Mouse (Mus musculus): Measurements from ENCODE around the gene Epo. TPM values are rescaled to one million over a fixed set of nuclear protein-coding genes. Genes with fewer than 3 reads are reported as not detected.

Epo gene
- total RNA-seq, 2 experiments from 2014 or later, result not detected

DNA sequence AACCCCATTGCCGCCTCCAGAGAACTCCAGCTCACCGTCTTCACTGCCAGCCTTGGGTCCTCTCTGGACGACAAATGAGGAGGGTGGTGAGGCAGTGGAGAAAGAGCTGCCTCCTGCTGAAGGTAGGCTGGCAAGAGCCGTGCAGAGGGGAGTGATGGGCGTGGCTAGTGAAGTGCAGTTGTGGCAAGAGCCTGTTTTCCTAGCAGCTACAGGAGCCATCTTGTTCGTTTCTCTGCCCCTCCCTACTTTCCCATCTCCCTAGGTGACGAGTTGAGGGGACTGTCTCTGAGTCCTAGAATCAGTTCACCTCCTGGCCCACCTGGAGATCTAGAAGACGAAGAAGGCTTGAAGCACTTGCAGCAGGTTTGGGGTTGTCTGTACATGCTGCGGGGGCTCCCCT, 11.2 kb downstream of the Epo start:
- no peak for DNase-seq (ENCODE audit: low spot score in 2 of 2)

DNA sequence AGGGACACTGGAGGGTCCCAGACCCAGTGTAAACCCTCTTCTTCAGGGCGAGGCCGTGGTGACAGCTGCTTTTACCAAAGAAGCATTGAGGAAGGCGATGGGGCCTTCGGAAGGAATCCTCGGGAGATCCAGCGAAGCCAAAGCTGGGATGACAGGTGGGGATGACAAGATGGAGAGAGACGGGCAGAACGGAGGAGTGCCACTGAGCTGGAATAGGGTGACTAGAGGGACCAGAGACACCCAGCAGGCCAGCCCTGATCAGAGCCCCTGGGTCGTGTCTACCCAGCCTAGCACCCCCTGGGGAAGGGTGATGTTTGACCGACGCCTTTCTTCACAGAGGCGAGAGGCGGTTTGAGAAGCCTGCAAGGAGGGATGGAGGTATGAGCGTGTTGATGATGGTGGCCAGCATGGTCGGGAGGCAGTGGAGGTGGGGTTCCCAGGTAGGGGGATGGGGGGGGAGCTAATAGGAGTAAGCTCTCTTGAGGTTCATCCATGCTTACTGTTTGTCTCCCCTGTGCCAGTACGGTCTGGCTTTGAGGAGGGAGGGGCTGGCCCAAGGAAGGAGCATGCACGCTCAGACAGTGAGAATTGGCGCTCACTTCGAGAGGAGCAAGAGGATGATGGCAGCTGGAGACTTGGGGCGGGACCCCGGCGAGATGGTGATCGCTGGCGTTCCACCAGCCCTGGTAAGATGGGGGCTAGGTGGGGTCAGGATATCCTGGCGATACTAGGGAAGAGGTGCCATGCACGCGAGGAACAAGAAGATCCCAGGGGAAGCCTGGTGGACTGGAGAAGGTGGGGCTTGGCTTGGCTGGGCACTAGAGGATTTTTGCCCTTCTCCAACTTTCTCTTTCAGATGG, 13.1 kb downstream of the Epo start:
- DNase-seq (ENCODE audit: low spot score in 2 of 2), result no peak

DNA sequence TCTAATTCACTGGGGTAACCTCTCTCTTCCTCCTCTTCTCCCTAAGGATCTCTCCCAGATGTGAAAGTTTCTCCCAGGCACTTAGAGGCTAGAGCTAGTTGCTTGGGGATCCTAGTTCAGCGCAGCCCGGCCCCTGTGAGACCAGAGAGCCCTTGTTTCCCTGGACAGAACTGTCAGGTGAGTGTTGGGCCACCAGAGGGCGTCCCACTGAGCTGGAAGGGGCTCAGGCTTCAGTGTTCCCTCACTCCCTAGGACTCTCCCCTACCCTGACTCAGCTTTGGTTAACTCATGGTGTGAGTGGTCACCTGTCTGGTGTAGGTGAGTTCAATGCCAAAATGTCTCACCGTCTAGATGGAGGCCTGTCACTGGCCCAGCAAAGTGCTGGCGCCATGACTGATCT, 14.6 kb downstream of the Epo start, which contains the start of gene Gigyf1:
Gene Gigyf1 (plus strand): TSS at position 113 of the 400 bp plus-strand sequence.
- DNase-seq (ENCODE audit: low spot score in 2 of 2), result no peak

DNA sequence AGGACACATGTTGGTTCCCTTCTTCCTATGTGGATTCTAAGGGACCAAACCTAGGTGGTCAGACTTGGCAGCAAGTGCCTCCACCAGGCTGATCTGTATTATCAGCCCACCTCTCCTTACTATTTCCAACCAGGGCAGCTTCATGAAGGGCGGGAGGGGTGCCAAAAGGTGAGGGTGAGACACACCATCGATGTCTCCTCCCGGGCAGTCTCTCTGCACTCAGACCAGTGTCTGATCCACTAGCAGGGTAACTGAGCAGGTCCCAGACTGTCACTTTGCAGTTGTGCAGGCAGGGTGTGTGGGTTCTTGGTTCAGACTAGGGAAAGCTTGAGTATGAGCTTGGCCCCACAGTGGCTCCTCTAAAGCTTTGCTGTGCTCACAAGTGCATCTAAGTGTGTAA, 18.2 kb downstream of the Epo start:
- DNase-seq (ENCODE audit: low spot score in 2 of 2), result no peak

DNA sequence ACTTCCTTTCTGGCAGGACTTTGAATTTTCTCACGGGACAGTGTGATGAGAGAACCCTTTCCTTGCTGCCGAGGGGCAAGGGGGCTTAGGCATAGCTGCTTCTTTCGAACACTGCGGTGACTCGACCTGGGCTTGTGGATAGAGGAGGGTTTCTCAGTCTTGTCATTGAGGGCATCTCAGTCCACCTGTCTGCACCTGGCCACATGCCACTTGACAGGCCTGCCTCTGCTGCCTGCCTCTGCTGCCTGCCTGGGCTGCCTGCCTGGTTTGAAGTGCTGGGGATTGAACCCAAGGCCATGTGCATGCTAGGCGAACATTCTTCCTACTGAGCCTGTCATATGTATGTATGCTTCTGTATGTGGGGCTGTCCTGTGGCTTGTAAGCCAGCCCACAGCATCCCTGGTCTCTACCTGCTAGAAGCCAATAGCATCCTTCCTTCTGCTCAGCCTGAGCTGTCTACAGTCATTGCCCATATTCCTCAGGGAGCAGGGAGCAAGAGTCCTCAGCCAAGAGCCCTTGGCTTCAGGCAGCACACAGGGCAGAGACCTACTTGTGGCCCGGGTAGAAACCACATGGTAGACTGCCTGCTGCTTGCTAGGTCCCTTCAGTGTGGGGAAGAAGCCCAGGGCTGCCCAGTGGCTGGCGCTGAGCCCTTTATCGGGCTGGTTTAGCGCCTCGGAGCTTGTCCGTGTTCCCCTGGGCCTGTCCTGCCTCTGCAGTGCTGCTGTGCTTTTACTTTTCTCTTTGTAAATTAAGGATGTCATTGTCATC, 18.9 kb downstream of the Epo start:
- no peak for DNase-seq (ENCODE audit: low spot score in 2 of 2)

DNA sequence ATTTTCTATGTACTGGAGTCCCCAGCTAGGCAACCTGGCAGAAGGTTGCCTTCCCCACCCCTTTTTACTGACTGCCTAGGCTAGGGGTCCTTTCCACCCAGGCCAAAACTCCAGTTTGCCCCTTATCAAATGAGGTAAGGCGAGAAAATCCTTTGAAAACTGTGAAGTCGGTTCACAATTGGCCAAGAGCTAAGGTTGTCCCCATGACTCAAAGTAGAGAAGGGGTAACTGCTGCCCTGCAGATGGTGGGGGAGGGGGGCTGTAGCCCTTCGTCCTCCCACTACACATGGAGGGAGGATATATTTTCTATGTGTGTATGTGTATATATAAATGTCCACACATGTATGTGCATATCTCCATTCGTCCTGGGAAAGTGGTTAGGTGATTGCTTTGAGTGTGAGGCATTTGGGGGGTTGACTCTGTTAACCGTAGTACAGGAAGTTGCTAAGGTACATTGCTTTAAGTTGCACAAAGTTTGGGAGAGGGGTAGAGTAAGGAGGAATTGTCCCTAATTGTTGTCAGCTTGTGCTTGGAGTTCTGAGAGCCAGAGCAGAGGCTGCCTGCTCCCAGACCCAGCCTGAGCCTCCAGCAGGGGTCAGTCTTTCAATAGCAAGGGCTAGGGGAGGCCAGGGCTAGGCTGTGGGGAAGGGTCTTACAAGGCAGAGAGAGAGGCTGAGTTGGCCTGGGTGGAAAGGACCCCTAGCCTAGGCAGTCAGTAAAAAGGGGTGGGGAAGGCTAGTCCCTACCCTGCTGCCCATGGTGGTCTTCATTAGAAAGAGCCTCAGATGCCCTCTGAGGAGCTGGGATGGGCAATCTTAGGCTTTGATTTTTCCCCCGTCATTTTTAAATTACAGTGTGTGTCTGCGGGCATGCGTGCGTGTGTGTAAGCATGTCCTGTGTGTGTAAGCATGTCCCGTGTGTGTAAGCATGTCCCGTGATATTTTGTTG, 19.9 kb downstream of the Epo start:
- DNase-seq (ENCODE audit: low spot score in 2 of 2), result no peak

DNA sequence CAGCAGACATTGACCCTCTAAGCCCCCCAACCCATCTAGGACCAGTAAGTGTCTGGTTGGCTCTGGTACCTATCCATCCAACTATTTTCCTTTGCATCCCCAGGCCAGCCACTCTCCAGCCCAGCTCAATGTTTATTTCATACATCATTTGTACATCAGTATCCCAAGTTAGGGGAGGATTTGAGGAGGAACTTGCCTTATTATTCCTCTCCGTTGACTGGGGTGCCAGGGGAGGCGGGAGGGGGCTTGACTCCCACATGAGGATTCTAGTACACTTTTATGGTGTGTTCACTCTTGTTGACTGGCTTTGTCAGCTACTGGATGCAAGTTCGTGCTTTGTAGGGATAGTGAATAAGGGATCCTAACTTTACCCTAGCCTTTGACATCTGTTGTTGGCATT, 21.3 kb downstream of the Epo start:
- no peak for DNase-seq (ENCODE audit: low spot score in 2 of 2)

DNA sequence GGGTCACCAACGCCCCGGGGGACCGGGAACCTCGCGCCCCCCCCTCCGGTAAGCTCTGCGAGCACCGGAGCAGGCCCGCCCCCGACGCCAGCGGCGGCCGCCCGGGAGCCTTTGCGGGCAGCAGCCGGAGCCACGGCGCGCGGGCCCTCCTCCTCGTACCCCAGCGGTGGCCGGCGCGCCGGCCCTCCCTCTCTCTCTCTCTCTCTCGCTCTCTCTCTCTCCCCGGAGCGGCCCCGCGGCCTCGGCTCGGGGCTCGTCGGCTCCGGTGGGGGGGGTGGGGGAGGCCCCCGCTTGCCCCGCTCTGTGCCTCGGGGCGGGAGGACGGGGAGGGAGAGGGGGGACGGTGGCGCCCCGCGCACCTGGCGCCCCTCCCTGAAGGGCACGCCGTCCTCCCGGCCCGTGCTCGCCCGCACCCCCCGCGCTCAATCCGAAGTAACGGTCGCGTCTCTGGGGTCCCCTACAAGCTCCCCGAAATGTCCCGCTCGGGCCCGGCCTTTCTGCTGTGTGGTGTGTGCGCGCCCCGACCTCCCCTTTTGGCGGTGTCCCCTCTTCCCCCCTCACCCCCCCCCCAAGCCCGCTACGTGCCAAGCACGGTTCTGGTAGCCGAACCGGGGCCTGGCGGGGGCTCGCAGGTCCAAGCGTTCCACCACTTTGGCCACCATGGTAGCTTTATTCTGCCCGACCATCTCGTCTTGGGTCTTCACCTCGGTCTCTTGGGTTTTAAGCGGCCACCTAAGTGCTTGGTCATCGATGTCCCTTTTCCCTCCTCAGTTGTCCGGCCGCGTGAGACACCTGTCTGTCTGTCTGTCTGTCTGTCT, 22.3 kb downstream of the Epo start:
- DNase-seq (ENCODE audit: low spot score in 2 of 2), result no peak

DNA sequence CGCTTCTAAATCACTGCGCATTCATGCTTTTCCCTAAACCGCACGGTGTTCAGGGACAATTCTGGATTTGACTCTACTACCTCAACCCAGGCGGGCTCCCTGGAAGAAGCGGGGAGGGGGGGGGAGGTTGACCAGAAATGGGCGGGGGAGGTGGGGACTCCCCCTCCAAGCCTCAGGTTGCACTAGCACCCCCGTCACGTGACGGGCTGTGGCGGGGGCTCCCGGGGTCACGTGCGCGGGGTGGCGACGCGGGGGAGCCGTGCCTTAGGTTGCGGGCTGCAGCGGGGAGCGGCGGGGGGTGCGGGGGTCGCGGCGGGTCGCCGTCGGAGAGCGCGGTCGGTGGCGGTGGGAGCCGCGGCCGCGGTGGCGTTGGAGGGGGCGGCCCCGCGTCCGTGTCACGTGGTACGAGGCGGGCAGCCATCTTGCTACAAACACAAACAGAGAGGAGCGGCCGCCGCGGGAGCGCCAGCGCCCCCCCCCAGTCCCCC, 23.0 kb downstream of the Epo start:
- DNase-seq (ENCODE audit: low spot score in 2 of 2), result peak; percentile 74 to 89

DNA sequence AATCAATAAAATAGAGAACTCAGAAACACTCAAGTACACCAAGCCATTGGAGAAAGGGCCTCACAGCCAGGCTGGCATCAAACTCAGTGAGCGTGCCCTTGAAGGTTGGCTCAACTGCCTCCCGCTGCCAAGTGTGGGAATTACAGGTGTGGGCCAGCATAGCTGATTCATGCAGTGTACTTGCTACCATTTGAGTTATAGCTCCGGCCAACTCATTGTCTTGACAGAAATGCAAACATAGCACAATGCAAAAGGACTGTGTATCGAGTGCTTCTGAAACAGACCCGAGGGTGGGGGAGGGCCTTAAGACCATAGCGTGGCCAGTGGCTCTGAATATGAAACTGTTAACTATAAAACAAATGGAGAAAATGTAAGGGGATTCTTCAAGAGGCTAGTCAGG, 29.0 kb downstream of the Epo start:
- no peak for DNase-seq (ENCODE audit: low spot score in 2 of 2)

DNA sequence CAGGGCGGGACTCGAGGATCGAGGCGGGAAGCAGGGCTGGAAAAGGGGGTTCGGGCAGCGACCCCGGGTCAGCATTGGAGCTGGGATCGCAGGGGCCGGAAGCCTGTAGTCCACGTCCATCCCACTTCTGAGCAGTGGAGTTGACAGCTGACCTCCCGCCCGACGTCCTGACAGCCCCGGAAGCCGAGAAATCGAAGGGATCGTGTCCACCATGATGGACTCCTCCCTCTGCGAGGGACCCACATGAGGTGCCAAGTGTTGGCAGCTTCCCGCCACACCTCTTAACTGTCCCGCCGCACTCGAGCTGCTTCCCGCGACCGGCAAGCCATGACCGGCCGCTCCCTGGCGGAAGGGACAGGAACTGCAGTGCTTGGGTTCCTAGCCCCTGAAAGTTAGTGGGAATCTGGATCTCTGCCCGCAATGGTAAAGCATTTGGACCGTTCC, 30.4 kb downstream of the Epo start:
- peak in 1 of 2 experiments; percentile 77 for DNase-seq (ENCODE audit: low spot score in 2 of 2)

DNA sequence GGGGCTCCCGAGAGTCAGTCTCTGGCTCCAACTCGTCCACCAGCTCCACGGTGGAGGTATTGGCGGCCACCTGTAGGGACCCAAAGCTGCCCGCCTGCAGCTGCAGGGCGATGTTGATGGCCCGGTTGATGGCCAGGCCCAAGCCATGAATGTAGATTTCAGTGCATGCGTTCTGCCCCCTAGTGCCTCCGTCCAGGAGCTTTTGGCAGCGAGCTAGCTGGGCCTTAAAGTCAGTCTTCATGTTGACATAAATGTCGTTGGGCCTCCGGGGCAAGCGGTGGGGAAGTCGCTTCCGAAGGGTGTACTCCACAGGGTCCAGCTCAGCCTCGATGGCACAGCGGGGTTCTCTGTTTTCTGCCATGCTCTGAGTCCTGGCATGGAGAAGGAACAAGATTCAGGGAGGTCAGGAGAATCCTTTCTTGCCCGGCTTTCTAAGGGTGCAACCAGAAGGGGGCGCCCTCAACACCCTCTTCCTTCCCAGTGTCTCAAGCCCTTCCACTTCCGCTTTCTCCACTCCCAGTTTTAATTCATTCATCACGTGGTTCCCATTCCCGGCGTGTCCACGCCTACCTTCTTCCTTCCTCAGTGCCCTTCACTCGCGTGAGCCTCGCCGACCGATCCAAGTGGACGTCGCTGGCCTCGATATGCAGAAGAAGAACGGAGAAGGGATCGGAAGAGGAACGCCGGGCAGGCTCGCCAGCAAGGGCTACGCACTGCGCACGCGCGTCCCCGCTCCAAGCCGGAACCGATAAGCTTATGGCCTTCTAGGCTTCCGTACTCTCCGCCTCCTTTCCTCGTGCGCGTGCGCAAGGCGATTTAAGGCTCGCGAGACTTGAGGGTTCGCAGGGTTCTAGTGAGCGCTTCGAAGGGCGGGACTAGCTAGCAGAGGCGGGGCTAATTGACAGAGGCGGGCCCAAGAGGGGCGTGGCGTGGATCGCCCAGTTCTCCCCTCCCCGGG, 31.1 kb downstream of the Epo start, which contains the start of gene Pop7:
Gene Pop7 (minus strand): TSS at position 810 of the 958 bp plus-strand sequence.
- peak; percentile 99 to 100 for DNase-seq (ENCODE audit: low spot score in 2 of 2)

DNA sequence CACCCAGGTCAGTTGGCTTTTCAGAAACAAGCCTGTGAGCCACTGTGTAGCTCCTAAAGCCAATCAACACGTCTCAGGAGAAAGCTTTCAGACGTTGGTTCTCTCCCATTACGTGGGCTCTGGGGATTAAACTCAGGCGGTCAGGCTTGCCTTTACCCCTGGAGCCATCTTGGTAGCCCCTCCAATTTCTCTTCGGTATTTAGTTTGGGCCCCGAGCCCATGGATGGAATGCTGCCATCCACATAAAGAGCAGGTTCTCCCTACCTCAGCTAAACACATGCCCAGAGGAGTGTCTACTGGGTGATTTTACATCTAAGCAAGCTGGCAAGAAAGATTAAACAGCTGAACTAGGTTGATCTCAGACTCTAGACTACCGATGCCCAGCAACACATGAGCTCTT, 32.9 kb downstream of the Epo start:
- DNase-seq (ENCODE audit: low spot score in 2 of 2), result no peak

DNA sequence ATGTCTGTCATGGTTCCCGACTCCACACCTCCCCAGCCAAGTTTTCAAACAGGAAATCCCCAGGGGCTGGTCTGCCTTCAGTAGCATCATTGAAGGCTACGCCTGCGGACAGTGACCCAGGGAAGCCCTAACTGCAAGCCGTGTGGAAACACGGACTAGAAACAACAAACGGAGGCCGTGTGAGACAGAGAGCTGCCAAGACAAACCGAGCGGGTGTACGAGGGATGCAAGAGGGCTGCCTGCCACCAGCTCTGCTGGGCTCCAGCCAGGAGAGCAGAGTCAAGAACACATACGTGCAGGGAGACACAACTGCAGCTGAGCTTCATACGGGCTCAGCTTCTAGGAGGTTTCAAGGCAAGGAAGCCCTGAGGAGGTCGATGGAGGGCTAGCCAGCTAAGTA, 39.2 kb downstream of the Epo start:
- DNase-seq (ENCODE audit: low spot score in 2 of 2), result peak in 1 of 2 experiments; percentile 56

DNA sequence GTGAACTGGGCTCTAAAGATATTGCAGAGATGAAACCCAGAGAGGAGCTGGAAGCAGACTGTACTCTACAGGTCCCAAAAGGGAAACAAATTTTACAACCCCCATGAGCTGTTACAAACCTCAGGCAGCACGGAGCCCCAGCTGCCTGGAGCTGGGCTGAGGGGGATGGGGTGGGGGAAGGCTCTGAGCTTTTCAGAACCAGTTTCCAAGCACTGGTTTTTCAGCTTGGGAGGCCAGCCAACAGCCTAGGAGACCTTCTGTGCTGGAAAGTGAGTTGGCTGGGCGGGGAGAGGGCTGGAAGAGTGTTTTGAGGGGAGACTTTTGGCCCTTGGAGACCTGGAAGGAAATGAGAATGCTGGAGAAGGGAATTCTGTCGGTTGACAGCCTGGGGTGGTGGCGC, 41.5 kb downstream of the Epo start:
- DNase-seq (ENCODE audit: low spot score in 2 of 2), result peak; percentile 54 to 70

DNA sequence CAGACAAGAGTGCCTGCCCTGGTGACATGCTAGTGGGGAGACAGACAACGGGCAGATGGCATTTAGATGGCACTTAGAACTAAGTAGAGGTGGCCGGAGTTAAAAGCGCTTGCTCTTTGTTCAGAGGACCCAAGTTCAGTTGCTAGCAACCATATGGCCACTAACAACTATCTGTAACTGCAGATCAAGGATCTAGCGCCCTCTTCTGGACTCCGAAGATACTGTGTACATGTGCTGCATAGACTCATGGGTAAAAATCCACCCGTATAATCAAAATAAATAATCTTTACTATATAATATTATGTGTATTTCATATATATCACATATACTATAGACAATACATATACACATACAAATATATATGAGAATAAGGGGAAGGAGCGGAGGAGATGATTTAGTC, 45.4 kb downstream of the Epo start:
- no peak for DNase-seq (ENCODE audit: low spot score in 2 of 2)

DNA sequence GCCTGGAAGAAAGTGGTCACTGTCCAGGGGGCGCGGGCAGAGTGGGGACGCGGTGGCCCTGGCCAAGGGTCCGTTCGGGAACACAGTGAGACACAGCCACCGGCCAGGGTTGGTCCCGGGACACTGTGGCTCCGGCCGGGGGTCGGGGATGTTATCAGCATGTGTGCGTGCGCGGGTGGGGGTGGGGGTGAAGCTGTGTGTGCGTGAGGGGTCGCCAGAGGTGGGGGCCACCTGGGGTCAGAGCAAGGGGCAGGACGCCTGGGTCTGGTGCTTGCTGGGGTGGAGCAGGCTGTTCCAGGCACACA, 47.2 kb downstream of the Epo start:
- DNase-seq (ENCODE audit: low spot score in 2 of 2), result no peak

DNA sequence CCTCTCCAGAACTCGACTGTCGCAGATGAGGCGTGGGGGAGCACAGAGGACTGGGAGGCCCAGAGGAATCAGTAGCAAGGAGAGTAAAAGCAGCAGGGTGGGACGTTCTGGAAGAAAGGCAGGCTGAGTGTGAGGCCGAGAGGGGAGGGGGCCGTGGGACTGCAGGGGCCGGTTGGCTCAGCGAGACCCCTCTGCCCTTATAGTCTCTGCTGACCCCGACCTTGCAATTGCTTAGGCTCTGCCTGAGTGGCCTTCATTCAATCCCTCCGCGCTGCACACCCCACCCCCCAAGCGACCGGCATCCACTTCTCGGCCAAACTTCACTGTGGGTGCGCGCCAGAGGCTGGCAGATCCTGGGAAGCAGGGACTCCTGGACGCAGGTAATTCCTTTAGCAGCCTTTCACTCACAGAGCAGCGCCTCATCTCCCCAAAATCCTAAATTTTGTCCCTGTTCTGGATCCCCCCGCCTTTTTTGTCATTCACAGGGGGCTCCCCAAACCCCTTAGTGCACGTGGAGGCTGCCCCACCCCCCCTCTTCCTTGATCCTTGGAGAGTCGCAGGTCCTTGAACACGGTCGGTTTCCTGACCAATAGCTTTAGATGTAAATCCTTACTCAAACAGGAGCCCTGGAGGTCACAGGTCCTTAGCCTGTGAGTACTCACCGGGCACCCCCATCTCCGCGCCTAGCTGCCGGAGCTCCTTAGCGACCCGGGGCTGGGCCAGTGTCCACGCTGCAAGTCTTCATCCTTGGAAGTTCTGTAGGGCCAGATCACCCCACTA, 47.8 kb downstream of the Epo start:
- DNase-seq (ENCODE audit: low spot score in 2 of 2), result no peak

Data from layer of hippocampus, adult 18-20 months (tissue).